Mouse (Mus musculus) gastrocnemius, postnatal 36 days (tissue): ENCODE measurements around the gene Cryzl2. TPM values are rescaled to one million over a fixed set of nuclear protein-coding genes. Genes with fewer than 3 reads are reported as not detected.
A peak's percentile ranks its signal among the peaks of the same experiment; 100 is the strongest.

Experiments
- DNase-seq, 2 experiments: peaks; one replicate each; pipeline ENCODE4 v3.0.0; 2022
- intact Hi-C: fragments of 180-260 bp; cut with DNase I; formaldehyde crosslinking; loops from one replicate; pipeline ENCODE4 v1.15.1; 2025
- total RNA-seq, 2 experiments: library from RNA; stranded (reverse); gene quantifications; 2 replicates each; pipeline ENCODE4 v1.2.3; 2021

Gene Cryzl2
- total RNA-seq, 2 experiments from 2014 or later: 0.20 to 0.57 TPM

- intact Hi-C loops: no loop called here
- DNase-seq: peak in 1 of 2 experiments; percentile 20
Observed at GRCm38 (mm10) chr1:157518111-157518523, 59.7 kb downstream of the Cryzl2 start.

GRCm38 (mm10) chr1:157519396-157519795, 61.0 kb downstream of the Cryzl2 start:
- intact Hi-C loops: no loop called here
- no peak for DNase-seq

- intact Hi-C loops: loop anchor here (10.0 kb wide), 1 partner anchor 428 kb away; no protein-coding TSS in a partner anchor
Observed at GRCm38 (mm10) chr1:157522322-157522721, 63.9 kb downstream of the Cryzl2 start.

GRCm38 (mm10) chr1:157524775-157525174, 66.4 kb downstream of the Cryzl2 start:
- intact Hi-C loops: loop anchor here (10.0 kb wide), 1 partner anchor 430 kb away; no protein-coding TSS in a partner anchor
- DNase-seq: no peak

More at GRCm38 (mm10) chr1:157522322-157522721, 63.9 kb downstream of the Cryzl2 start:
- DNase-seq: no peak

- DNase-seq: no peak
- intact Hi-C loops: loop anchor here (10.0 kb wide), 1 partner anchor 431 kb away; no protein-coding TSS in a partner anchor
Observed at GRCm38 (mm10) chr1:157525692-157526354, 67.4 kb downstream of the Cryzl2 start.

GRCm38 (mm10) chr1:157526625-157527024, 68.2 kb downstream of the Cryzl2 start:
- no peak for DNase-seq
- intact Hi-C loops: loop anchor here (10.0 kb wide), 1 partner anchor 432 kb away; no protein-coding TSS in a partner anchor

GRCm38 (mm10) chr1:157532826-157533460, 74.6 kb downstream of the Cryzl2 start:
- no peak for DNase-seq
- intact Hi-C loops: loop anchor here (10.0 kb wide), 1 partner anchor 228 kb away; no protein-coding TSS in a partner anchor

GRCm38 (mm10) chr1:157535571-157535970, 77.2 kb downstream of the Cryzl2 start:
- no peak for DNase-seq
- intact Hi-C loops: loop anchor here (10.0 kb wide), 1 partner anchor 231 kb away; no protein-coding TSS in a partner anchor

GRCm38 (mm10) chr1:157536471-157536870, 78.1 kb downstream of the Cryzl2 start:
- intact Hi-C loops: loop anchor here (10.0 kb wide), 1 partner anchor 232 kb away; no protein-coding TSS in a partner anchor
- DNase-seq: no peak

GRCm38 (mm10) chr1:157537636-157538035, 79.3 kb downstream of the Cryzl2 start:
- intact Hi-C loops: loop anchor here (10.0 kb wide), 1 partner anchor 233 kb away; no protein-coding TSS in a partner anchor
- DNase-seq: no peak

Other genes starting within 250 kb of the Cryzl2 start
- gene Rasal2, start 46.0 kb upstream of the Cryzl2 start, total RNA-seq: 1 to 10 TPM; 5.4 to 9.0 TPM
- gene Sec16b, start 48.2 kb downstream of the Cryzl2 start, total RNA-seq: 1 to 10 TPM; 1.1 to 1.6 TPM